Mouse (Mus musculus) kidney, postnatal 4 days (tissue): ENCODE data around the gene Slc29a2.

Experiments
- DNase-seq, 2 experiments: peaks; one replicate each; pipeline ENCODE4 v3.0.0; 2021; ENCODE audit warnings: mixed read lengths in 2 of 2

Gene Slc29a2

GRCm38 (mm10) chr19:5036577-5036976 lies 12.9 kb downstream of the Slc29a2 start:
- no peak for DNase-seq

DNA sequence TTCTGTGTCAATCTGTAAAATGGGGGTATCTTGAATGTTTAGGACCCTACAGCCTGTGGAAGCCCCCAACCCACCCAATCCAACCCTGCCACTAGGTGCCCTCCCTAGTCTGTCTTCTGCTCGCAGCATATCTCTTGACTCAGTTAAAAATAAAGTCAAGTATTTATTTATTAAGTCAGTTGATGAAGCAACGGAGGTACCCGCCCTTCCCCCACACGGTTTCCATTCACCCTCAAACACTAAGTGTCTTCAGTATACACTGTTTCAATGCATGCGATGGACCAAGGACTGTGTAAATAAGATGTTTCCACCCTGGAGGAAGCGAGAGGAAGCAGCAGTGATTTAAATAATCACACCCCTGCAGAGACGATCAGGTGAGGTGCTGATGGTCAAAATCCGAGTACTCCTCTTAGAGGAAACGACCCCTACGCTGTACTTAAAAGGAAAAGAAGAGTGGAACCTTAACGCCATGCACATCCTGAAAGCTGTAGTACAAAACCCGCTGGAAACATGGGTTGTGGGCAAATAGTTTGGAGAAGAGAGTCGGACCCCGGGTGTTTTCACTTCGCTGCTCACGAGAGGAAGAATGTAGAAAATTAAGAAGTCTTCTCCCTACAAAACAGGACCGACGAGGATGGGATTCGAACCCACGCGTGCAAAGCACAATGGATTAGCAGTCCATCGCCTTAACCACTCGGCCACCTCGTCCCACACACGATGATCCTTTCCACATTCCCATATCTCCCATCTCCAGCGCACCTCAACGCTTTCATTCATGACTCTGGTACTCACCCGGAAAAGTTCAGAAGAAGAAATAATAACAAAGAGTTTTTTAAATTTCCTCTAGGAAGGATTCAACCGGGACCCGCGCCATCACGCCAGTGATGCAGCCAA lies 14.3 kb downstream of the Slc29a2 start:
- DNase-seq, result peak; percentile 85 to 90

DNA sequence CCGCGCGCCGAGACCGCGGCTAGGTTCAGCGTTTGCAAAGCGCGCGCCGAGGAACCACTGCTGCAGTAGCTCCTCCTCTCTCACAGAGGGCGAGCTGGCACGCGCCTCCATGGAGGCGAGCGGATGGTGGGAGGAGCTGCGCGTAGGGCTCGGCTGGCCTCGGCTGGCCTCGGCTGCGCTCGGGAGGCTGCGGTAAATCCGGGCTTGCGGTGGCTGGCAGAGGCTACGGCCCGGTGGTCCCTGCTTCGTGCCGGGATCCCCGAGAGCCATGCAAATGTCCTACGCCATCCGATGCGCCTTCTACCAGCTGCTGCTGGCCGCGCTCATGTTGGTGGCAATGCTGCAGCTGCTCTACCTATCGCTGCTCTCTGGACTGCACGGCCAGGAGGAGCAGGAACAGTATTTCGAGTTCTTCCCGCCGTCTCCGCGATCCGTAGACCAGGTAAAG lies 15.1 kb downstream of the Slc29a2 start, which contains the start of the genes B4gat1 and AC124502.3:
Gene B4gat1, plus strand, starts transcription at position 118 of the 448 bp plus-strand sequence.
Gene AC124502.3, plus strand, starts transcription at position 183 of the 448 bp plus-strand sequence.
- DNase-seq, result peak; percentile 92 to 96

DNA sequence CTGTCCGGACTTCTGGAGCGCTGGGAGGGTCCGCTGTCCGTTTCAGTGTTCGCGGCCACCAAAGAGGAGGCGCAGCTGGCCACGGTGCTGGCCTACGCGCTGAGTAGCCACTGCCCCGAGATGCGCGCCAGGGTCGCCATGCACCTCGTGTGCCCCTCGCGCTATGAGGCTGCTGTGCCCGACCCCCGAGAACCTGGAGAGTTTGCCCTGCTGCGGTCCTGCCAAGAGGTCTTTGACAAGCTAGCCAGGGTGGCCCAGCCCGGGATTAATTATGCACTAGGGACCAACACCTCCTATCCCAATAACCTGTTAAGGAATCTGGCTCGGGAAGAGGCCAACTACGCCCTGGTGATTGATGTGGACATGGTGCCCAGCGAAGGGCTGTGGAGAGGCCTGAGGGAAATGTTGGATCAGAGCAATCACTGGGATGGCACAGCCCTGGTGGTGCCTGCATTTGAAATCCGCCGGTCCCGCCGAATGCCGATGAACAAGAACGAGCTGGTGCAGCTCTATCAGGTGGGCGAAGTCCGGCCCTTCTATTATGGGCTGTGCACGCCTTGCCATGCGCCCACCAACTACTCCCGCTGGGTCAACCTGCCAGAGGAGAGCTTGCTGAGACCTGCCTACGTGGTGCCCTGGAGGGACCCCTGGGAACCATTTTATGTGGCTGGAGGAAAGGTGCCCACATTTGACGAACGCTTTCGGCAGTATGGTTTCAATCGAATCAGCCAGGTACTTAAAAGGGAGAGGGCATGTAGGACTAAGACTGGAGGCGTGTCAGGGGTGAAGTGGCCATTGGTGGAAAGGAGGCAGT lies 15.8 kb downstream of the Slc29a2 start:
- DNase-seq, result peak in 1 of 2 experiments; percentile 50

DNA sequence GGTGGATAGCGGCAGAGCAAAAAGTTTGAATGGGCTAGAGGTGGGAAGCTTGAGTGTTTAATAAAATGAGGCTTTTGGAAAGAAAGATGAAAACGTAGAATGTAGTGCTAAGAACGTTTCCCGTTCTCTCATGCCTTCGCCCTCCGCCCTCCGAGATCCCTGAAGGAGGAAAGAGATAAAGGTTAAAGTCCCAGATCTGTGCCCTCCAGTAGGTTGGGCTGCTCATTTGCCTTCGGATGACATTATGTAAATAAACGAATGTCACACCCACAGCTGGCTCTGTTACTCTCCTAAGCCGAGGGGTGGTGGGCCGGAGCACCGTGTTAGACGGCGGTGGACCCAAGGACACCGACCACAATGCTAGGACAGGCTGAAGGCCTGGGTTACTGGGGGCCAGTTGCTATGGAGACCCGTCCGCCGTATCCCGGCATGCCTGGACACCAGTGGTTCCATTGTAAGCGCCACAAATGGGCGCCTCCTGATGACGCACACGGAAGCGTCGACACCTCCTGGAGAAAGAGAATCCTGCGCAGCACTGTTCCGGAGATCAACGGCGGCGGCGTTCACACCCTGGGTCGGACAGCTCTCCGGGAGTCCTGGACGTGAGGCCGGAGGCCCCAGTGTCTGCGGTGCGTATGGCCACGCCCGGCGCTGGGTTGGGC lies 17.3 kb downstream of the Slc29a2 start, which contains the start of gene Brms1:
Gene Brms1, plus strand, starts transcription at position 493 of the 662 bp plus-strand sequence.
- DNase-seq, result peak; percentile 96 to 97

DNA sequence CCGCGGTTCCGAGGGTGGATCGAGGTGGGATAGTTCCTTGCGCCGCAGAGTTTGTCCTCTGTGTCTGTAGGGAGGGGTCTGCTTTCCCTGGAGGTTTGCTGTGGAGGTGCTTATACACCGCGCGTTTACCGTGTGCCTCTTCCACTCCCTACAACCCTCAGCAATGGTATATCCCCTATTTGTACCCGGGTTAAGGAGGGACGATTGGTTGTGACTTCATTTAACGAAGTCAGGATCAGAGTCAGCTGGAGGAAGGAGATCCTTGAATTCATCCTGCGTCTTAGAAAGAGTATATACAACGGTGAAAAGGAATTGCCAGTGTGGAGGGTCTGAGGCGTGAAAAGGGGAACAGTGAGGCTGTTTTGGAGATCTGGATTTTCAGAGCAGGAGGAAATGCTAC lies 17.9 kb downstream of the Slc29a2 start:
- DNase-seq, result no peak

DNA sequence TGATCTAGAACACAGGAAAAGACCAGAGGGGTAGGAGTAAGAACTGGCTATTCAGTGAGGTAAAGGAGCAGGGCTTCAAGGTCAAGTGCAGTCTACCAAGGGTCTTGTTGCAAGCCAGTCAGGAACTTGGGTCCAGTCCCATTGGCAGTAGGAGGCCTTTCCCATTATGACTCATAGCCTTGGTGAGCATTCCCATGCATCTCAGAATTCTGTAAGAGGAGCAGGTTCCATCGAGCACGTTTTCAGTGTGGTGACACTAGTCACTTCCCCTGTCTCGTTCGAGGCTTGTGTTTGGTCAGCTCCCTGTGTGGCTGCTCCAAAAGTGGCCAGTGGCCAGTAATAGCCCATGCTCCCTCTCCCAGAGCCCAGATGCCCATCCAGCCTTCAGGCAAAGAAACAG lies 21.9 kb downstream of the Slc29a2 start:
- DNase-seq, result no peak

DNA sequence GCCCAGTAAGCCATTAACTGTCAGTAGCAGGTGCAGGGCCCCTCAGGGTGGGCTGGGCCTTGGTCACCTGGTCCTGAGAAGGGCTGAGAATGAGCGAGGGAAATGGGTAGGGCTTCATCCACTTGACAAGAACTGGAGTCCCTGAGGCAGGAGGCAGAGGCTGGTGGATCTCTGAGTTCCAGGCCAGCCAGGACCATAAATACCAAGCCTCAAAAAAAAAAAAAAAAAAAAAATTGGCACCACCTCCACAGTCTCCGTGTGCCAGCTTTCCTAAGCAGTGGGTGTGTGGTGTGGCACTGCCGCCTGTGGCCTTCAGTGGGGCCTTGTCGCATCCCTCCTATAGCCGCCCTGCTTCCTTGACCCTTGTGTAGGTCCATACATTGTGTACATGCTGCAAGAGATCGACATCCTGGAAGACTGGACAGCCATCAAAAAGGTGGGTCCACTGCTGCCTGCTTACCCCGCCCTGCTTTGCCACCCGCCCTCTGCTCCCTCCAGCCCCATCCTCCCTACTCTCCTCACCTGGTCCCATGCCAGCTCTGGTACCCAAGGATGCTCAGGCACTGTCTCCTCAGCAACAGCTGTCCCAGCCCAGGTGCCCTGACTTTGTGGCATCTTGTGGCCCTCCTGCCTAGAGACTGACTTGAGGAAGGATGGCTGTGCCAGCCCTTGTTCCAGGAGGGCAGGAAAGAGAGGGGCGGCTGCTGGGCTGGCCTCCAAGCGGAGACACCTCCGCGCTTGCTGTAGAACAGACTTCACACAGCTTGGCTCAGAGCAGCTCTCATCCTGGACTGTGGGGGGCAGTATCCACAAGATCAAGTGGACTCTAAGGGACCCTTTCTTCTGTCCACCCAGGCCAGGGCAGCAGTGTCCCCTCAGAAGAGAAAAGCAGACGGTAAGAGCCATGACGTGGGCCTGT lies 24.7 kb downstream of the Slc29a2 start:
- DNase-seq, result no peak

- DNase-seq, result no peak
Observed at GRCm38 (mm10) chr19:5049325-5049724, 25.7 kb downstream of the Slc29a2 start.

DNA sequence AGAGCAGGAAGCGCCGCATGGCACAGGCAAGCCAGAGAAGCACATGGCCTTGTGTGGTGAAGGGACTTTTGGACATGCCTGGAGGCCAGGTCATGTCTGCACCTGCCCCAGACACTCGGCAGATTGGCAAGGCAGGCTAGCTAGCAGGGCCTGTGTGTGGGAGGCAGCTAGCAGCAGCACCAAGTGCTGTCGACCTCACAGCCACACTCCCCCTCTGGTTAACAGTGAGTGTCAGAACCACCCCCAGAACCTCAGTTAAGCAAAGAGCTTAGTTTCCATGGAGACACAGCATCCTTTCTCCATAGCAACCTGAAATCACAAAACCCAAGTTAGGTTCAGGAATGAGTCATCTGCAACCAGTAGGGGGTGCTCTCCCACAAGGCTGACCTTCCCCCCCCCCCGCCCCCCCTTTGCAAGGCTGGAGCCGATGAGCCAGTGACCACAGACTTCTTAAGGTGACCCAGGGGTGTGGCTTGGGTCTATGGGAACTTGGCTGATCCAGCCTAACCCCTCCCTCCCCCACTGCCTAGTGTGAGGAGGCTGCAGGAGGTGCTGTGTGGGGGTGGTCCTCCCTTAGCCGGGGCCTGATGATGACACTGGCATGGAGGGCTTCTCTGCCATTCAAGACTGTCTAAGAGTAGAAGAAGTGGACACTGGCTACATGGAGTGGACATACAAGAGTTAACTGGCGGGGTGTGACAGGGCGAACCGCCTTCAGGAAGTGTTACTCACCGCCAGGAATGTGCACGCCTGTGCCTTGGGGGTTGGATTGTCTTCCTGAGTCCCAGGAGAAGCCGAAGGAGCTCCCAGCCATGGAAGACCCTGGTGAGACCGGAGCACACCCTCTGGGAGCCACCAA lies 26.6 kb downstream of the Slc29a2 start, which contains the start of gene Rin1:
Gene Rin1, plus strand, starts transcription at position 435 of the 859 bp plus-strand sequence.
- DNase-seq, result peak; percentile 62 to 76

GRCm38 (mm10) chr19:5051031-5051430 lies 27.4 kb downstream of the Slc29a2 start:
- peak; percentile 41 to 56 for DNase-seq

DNA sequence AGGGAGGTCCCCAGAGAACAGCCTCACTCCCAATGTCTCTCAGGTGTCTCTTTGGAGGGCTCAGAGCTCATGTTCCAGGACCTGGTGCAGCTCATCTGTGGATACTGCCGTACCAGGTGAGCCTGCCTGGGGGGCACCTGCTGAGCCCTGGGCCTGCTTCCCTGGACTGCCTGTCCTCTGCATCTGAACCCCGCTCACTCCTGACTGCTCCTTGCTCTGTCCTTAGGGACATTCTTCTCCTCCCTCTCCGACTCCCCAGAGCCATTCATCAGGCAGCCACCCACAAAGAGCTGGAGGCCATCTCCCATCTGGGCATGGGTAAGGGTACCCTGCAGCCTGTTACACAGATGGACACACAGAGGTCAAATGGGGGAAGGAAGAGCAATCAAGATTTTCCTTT lies 27.9 kb downstream of the Slc29a2 start:
- no peak for DNase-seq

DNA sequence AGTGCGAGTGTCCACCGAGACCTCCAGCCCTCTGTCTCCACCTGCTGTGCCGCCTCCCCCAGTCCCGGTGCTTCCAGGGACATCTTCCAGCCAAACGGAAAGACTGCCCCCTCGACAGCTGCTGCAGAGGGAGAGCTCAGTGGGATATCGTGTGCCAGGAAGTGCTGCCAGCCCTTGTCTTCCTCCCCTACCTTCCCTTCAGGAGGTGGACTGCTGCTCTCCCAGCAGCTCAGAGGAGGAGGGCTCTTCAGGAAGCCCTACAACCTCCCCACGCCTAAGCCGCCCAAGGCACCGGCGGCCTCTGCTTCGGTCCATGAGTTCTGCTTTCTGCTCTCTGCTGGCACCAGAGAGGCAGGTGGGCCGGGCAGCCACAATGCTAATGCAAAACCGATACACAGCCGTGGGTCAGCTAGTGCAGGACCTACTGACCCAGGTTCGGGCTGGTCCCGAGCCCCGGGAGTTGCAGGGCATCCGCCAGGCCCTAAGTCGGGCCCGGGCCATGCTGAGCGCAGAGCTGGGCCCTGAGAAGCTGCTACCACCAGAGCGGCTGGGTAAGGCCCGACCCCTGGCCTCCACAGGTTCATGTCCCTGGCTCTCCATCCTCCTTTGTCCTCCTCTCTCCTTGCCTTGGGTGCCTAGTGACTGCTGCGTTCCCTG lies 28.6 kb downstream of the Slc29a2 start:
- no peak for DNase-seq

GRCm38 (mm10) chr19:5052853-5053252 lies 29.2 kb downstream of the Slc29a2 start:
- no peak for DNase-seq

GRCm38 (mm10) chr19:5053909-5054308 lies 30.2 kb downstream of the Slc29a2 start:
- peak; percentile 81 to 86 for DNase-seq

- peak; percentile 68 to 77 for DNase-seq
Observed at GRCm38 (mm10) chr19:5056251-5056650, 32.6 kb downstream of the Slc29a2 start.

GRCm38 (mm10) chr19:5057876-5058775 lies 34.5 kb downstream of the Slc29a2 start:
- no peak for DNase-seq
